Mouse (Mus musculus): ENCODE data around the gene E2f2. TPM values are rescaled to one million over a fixed set of nuclear protein-coding genes. Genes with fewer than 3 reads are reported as not detected.
A peak's percentile ranks its signal among the peaks of the same experiment; 100 is the strongest.

The E2f2 gene
- total RNA-seq, 2 experiments from 2014 or later, result 1.4 to 1.5 TPM

GRCm38 (mm10) chr4:136144126-136144926 lies 27.9 kb upstream of the E2f2 start:
- intact Hi-C loops (cut with DNase I), result no loop called here

DNA sequence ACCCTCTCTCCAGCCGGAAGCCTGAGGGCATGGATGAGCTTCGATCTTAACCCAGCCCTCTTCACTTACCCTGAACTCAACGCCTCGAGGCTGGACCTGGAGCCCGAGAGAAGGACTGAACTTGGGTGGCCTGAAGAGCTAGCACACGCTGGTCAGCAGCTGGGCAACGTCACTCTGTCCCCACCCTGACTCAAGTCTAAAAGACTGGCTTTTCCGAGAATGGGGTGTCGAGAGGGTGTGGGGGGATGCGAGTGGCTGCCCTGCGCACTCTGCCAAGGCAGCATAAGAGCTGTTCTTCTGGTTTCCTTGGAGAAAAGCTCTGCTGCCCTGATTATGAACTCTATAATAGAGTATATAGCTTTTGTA lies 27.3 kb upstream of the E2f2 start:
- no peak for DNase-seq
- intact Hi-C loops (cut with DNase I), result no loop called here

More at GRCm38 (mm10) chr4:136144126-136144926, 27.9 kb upstream of the E2f2 start:
- DNase-seq, result no peak

DNA sequence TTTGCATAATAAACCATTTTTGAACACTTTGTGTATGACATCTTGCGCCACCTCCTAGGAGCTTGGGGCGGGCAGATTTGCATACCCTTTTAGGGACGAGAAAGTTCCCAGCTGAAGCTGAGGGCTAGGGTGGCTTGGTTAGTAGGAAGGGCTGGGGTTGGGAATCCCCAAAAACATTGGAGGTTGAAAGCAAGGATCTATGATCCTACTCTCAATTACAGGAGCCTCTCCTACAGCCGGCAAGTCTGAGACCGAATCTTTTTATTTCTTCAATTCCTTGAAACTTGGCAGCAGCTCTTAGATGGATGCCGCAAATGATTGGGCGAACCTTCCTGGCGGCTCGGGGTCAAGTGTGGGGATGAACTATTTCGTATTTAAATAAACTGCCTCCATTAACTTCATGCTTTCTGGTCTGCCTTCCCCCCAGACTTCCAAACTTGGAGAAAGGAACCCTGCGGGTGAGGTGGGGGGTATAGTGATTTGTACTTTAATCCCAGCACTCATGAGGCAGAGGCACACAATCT lies 26.8 kb upstream of the E2f2 start:
- intact Hi-C loops (cut with DNase I), result no loop called here
- DNase-seq, result no peak

DNA sequence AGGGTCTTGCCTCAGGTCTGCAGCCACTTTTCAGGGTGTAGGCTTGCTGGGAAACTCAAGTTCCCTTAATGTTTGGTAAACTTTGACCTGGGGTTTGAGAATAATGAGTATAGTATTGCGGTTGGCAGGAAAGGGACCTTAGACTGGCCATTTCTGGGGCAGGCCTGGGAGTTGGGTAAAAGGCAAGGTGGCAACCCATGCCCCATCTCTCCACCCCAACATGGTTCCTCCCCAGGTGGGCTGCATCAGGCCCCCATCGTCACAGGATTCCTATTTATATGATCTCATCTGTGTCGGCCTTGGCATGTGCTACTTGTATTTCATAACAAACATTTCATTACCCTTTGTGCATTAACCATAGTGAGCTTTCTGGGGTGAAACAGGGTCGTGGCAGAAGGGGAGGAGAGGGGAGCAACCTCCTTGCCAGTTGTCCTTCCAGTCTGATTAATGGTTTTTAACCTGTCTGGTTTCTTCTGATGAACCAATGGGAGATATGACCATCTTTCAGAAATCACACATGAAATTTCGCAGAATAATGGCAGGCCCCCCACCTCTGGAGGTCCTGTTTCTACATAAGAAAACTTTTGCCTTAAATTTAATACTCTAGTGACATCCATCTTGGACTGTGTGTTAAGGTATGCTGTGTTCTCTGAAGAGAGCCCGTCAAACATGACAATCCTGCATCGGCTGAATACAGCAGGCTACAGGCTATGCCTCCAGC lies 26.0 kb upstream of the E2f2 start:
- intact Hi-C loops (cut with DNase I), result no loop called here
- no peak for DNase-seq

- intact Hi-C loops (cut with DNase I), result no loop called here
- DNase-seq, result no peak
Measured at GRCm38 (mm10) chr4:136146712-136147154, 25.5 kb upstream of the E2f2 start.

DNA sequence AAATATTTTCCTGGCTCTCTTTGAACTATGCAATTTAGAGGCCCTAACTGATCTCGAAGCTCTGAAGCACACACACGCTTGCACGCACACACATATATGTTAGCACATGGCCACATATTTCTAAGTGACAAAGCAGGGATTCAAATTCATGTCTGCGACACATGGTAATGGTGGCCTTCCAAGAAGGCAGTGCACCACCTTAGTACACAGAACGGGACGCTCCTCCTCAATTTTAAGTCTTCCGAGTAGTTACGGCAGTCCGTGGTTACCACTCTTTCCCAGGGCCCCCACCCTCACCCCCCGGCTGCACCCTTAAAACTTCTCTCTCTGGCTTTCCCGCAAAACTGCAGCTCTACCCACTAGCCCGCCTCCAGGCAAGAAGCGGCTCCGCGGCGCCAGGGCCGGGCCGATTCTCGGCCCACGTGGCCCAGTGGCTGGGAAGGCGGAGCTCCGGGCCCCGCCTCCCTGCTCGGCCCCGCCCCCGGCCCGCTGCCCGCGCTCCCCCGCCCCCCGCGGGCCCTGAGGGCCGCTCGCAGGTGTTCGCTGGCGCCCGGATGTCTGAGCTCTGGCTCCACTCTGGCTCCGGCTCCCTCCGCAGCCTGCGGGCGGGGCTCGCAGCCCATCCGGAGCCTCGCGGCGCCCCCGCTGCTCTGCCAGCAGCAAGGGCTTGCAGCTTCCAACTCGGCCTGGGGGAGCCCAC lies 24.6 kb upstream of the E2f2 start:
- intact Hi-C loops (cut with DNase I), result no loop called here
- peak; percentile 80 for DNase-seq

GRCm38 (mm10) chr4:136148342-136149044 lies 23.7 kb upstream of the E2f2 start:
- intact Hi-C loops (cut with DNase I), result no loop called here
- no peak for DNase-seq

- intact Hi-C loops (cut with DNase I), result no loop called here
- DNase-seq, result no peak
Measured at GRCm38 (mm10) chr4:136149045-136149379, 23.2 kb upstream of the E2f2 start.

DNA sequence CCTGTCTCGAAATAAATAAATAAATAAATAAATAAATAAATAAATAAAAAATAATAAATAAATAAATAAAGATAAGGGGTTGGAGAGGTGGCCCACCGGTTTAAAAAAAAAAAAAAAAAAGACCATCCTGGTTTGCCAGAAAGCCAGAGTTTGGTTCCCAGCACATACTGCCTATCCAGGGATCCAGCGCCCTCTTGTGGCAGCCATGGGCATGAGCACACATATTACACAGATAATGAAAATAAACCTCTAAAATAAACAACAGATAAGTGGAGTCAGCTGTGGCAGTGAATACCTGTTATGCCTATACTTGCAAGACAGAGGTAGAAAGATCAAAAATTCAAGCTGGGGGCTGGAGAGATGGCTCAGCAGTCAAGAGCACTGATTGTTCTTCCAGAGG lies 22.5 kb upstream of the E2f2 start:
- DNase-seq, result peak; percentile 45
- intact Hi-C loops (cut with DNase I), result no loop called here

DNA sequence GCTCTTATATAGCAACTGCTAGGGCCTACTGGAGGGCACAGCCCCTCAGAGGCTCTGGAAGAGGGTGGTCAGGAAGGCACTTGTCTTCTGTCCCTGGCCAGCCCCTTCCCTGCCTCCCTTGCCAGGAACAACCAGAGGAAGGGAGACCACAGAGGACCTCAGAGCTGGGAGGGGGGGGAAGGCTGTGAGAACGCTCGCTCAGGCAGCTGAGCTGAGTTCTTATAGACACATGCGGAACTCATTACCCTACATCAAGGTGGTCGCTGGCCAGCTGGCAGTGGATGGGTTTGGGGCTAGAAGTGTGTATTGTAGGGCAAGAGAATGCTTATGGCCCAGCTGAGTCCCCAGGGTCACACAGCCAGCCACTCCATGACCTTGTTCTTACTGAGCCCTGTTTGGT lies 21.6 kb upstream of the E2f2 start:
- intact Hi-C loops (cut with DNase I), result no loop called here
- no peak for DNase-seq

GRCm38 (mm10) chr4:136152821-136153220 lies 19.4 kb upstream of the E2f2 start:
- no peak for DNase-seq
- intact Hi-C loops (cut with DNase I), result no loop called here

GRCm38 (mm10) chr4:136154462-136154861 lies 17.7 kb upstream of the E2f2 start:
- intact Hi-C loops (cut with DNase I), result no loop called here
- DNase-seq, result no peak

GRCm38 (mm10) chr4:136158498-136158897 lies 13.7 kb upstream of the E2f2 start:
- DNase-seq, result no peak
- intact Hi-C loops (cut with DNase I), result loop anchor here (2.0 kb wide), 1 partner anchor 88 kb away; no protein-coding TSS in a partner anchor

DNA sequence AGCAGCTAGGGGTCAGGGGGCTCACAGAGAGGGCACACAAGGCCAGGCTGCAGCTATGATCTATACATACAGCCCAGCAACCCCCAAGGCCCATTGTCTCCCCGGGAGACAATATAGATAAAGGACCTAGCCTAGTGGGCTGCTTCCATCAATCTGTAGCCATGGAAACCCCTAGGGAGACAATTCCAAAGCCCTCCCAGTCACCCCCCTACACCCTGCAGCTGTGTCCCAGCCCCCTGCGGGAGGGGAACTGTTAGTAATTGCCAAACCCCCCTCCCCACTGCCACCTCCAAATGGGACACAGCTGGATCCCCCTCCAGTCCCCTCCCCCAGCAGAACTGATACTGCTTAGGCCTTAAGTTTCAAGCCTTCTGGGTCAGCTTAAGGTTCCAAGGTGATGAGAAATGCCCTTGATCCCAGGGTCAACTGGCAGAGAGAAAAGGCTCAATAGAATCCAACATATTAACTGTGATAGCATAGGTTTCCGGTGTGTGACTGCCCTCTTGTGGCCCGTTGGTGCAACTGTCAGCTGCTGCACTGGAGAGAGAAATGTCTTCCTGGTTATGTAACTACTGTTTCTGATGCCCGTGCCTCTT lies 12.3 kb upstream of the E2f2 start:
- intact Hi-C loops (cut with DNase I), result loop anchor here (2.0 to 5.0 kb wide), 3 partner anchors 42 to 203 kb away; no protein-coding TSS in a partner anchor
- DNase-seq, result peak; percentile 68

- peak; percentile 90 for DNase-seq
- intact Hi-C loops (cut with DNase I), result loop anchor here (5.0 kb wide), 2 partner anchors 39 to 206 kb away; no protein-coding TSS in a partner anchor
Measured at GRCm38 (mm10) chr4:136163448-136163847, 8.7 kb upstream of the E2f2 start.

DNA sequence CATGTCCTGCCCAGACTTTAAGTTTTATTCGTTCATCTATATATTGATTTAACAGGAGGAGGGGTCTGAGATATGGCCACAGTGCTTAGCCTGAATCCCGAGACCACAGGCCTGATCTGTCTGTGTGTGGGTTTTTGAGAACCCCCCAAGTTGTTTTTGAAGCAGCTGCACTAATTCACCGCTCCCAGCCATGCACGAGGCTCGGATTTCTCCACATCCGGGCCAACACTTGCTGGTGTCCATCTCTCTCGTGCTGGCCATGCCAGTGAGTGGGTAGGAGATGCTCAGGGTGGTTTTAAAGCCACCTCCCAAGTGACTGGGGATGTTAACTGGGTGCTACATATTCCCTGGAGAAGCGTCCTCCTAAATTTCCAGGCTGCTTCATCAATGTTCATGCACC lies 7.2 kb upstream of the E2f2 start:
- DNase-seq, result no peak
- intact Hi-C loops (cut with DNase I), result loop anchor here (5.0 kb wide), 2 partner anchors 37 to 208 kb away; no protein-coding TSS in a partner anchor

DNA sequence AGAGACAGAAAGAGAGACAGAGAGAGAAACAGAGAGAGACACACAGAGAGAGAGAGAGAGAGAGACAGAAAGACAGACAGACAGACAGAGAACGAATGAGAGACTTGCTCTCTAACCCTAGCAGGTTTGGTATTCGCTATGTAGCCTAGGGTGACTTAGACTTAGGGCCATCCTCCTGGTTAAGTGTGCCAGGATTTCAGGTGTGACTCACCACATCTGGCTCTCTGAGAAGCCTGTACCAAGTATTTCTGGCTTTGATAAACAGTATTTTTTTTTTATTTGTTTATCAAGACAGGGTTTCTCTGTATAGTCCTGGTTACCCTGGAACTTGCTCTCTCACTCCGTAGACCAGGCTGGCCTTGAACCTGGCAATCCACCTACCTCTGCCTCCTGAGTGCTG lies 4.5 kb upstream of the E2f2 start:
- intact Hi-C loops (cut with DNase I), result no loop called here
- no peak for DNase-seq

DNA sequence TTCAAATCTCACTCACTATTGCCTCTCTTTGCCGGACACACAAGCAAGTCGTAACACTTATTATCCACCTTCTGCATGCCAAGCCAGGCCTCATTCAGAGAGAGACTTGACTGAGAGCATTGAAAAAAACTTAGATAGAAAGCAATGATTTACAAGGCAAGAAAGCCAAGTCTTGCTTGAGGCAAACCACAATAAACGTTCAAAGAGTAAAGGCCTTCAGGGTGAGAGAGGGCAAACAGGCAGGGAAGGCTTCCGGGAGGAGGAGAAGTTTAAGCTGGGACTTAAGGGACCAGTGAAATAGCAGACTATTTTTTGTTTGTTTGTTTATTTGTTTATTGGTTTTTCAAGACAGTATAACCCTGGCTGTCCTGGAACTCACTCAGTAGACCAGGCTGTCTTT lies 1.8 kb upstream of the E2f2 start:
- intact Hi-C loops (cut with DNase I), result no loop called here
- DNase-seq, result no peak

DNA sequence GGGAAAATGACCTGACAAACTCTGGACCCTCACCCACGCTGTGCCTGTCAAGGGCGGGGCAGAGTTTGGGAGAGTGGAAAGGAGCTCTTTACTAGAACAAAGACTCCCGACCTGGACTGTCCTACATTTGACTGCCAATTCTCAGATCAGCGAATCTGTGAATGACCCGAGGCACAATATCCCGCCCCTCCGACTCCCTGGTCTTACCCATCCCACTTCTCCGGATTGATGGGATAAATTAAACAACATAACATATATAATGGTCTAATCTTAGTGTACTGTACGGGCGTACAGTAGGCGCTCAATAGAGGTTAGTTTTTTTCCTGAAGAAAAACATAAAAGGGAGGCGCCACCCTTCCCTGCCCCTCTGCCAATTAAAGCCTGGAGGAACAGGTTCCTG lies 739 bp upstream of the E2f2 start:
- DNase-seq, result no peak
- intact Hi-C loops (cut with DNase I), result no loop called here

DNA sequence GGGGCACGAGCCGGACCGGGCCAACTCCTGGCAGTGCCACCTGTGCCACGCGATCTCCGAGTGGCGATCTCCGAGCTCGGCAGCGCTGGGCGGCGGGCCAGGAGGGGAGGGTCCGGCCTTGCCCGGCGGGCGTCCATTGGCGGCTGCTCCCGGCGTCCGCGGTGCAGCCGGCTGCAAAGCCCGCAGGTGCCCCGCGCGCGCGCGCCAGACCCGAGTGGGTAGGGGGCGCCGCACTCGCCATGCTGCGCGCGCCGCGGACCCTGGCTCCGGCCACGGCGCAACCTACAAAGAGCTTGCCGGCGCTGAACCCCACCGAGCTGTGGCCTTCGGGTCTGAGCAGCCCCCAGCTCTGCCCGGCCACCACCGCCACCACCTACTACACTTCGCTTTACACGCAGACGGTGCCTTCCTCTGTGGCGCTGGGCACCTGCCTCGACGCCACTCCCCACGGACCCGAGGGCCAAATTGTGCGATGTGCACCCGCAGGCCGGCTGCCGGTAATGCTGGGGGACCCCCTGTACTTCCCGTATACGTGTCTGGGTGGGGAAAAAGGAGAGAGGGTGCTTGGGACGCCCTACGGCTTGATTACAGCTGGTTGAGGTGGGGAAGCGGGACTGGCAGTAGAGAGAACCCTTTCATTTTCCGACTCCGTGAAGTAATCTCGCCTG lies 482 bp downstream of the E2f2 start:
- DNase-seq, result peak; percentile 90

More for the DNA sequence above, 482 bp downstream of the E2f2 start:
- intact Hi-C loops (cut with DNase I), result no loop called here
